Mouse (Mus musculus): ENCODE measurements around the gene Twf2. TPM values are rescaled to one million over a fixed set of nuclear protein-coding genes. Genes with fewer than 3 reads are reported as not detected.

The Twf2 gene
- polyA plus RNA-seq (2015; fragmentation: Nextera tagmentation; extraction: Ambion mirVana): 52.2 and 53.3 TPM in 2 replicates

DNA sequence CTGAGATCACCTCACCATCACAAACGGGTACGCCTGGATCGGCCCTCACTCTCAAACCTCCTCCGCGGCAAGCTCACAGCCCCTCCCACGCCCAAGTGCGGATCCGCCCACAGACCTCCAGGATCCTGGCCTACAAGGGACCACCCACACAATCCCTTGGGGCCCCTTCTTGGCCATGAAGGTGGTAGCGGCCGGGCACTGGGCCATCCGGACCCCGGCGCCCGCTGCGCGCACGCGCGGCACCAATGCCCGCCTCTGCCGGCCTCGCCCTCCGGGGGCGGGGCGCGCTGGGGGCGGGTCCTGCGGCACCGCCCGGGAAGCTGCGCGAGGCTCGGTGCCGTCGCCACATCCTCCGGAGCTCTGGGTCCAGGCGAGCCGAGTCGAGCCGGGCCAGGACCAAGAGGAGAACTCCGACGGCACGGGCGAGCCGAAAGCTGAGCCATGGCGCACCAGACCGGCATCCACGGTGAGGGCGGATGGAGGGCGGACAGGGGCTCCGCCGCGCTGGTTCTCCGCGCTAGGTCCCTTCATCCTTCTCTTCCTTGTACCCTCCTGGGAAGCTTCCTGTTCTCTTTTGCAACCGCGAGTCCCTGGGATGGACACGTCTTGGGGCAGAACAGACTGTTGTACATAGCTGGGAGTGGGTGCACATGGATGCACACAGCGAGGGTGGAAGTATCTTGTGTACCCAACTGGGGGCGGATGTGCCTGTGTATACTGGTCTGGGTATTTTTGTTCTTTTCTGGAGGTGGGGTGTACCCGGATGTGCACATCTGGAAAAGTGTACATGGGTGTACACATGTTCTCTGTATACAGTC lies at the start of gene Twf2:
Gene Twf2 (plus strand): TSS at position 290 of the 818 bp plus-strand sequence.
- Histone ChIP-seq H3K27me3 (peaks cover 8% of the 10 kb centered on the region; the same call in 1 of the 2 replicates), H3K4me3 (replicated peaks) (peak within 1 kb of the TSS; percentile 68), H3K4me1 (replicated peaks) (peaks cover 51% of the 10 kb centered on the region), H3K27ac (peak within 1 kb of the TSS; percentile 70), H3K4me2 (replicated peaks) (peak within 1 kb of the TSS; percentile 59), H3K9me3 (no peaks in the 10 kb centered on the region), H3K36me3 (peaks cover 5% of the 10 kb centered on the region), H3K9ac (replicated peaks) (peak within 1 kb of the TSS; percentile 83)
- 1% methylated on average over 60 of the region's 61 CpGs for WGBS
- peak; percentile 83 for ATAC-seq

GRCm38 (mm10) chr9:106154106-106154505 lies 48.8 kb upstream of the Twf2 start:
- no peak overlapping the region for H3K4me3 ChIP-seq (replicated peaks)
- WGBS: 90% methylated on average over 9 of the region's 9 CpGs
- 0 out of 2 replicates have a peak overlapping the region, but pooled peaks have one; percentile 12 for H3K9ac ChIP-seq (replicated peaks)
- no peaks in the 10 kb centered on the region for H3K27me3 ChIP-seq
- peaks cover 46% of the 10 kb centered on the region for H3K36me3 ChIP-seq
- H3K27ac ChIP-seq: peak overlapping the region; percentile 65
- H3K4me2 ChIP-seq (replicated peaks): no peak overlapping the region
- no peak for ATAC-seq
- H3K9me3 ChIP-seq: no peaks in the 10 kb centered on the region
- H3K4me1 ChIP-seq (replicated peaks): peaks cover 74% of the 10 kb centered on the region

DNA sequence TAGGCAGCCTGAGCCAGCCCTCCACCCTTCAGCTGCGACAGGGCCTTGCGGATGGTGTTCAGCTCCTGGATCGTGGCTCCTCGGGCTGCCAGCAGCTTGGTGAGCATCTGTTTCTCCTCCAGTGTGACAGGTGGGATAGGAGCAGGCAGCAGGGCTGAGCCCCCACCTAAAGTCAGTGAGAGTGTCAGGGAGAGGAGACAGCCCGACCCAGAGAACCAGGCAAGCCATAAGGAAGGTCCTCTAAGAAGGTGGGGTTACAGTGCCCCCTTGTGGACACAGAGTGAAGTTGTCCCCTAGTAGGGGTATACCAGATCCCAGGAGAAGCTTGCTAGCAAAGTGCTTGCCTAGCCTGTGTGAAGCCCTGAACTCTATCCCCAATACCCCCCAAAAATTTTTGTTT lies 46.5 kb upstream of the Twf2 start:
- Histone ChIP-seq H3K27me3 (no peaks in the 10 kb centered on the region), H3K4me2 (replicated peaks) (no peak overlapping the region), H3K36me3 (peaks cover 35% of the 10 kb centered on the region), H3K27ac (peak overlapping the region; percentile 65), H3K9ac (replicated peaks) (0 out of 2 replicates have a peak overlapping the region, but pooled peaks have one; percentile 26), H3K4me1 (replicated peaks) (peaks cover 63% of the 10 kb centered on the region), H3K4me3 (replicated peaks) (no peak overlapping the region), H3K9me3 (no peaks in the 10 kb centered on the region)
- ATAC-seq: peak; percentile 57
- WGBS: 42% methylated on average over 5 of the region's 5 CpGs

GRCm38 (mm10) chr9:106156921-106157622 lies 45.8 kb upstream of the Twf2 start:
- ATAC-seq: peak; percentile 14; the same call in 1 of the 2 replicates
- H3K9ac ChIP-seq (replicated peaks): peak overlapping the region; percentile 32; the same call in 1 of the 2 replicates
- WGBS: 81% methylated on average over 21 of the region's 21 CpGs
- peaks cover 31% of the 10 kb centered on the region for H3K36me3 ChIP-seq
- peak overlapping the region; percentile 65 for H3K27ac ChIP-seq
- H3K4me1 ChIP-seq (replicated peaks): peaks cover 58% of the 10 kb centered on the region
- H3K9me3 ChIP-seq: no peaks in the 10 kb centered on the region
- H3K4me3 ChIP-seq (replicated peaks): no peak overlapping the region
- no peak overlapping the region for H3K4me2 ChIP-seq (replicated peaks)
- H3K27me3 ChIP-seq: no peaks in the 10 kb centered on the region

DNA sequence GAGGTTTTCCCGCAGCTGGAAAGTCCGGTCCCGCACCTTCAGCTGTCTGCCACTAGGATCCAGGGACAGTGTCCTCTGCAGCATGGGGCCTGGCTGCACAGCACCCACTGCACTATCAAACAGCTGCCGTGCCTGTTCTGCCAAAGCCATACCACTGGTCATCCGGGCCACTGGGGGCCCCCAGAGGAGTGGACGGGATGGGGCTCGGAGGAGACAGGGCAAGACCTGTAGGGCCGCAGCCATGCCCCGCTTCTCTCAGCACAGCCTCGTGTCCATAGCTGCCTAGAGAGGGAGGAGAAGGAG lies 45.3 kb upstream of the Twf2 start:
- H3K9ac ChIP-seq (replicated peaks): peak overlapping the region; percentile 32; the same call in 1 of the 2 replicates
- no peaks in the 10 kb centered on the region for H3K27me3 ChIP-seq
- H3K4me1 ChIP-seq (replicated peaks): peaks cover 55% of the 10 kb centered on the region
- H3K36me3 ChIP-seq: peaks cover 26% of the 10 kb centered on the region
- no peaks in the 10 kb centered on the region for H3K9me3 ChIP-seq
- H3K4me3 ChIP-seq (replicated peaks): no peak overlapping the region
- no peak overlapping the region for H3K4me2 ChIP-seq (replicated peaks)
- 81% methylated on average over 10 of the region's 10 CpGs for WGBS
- peak overlapping the region; percentile 14; the same call in 1 of the 2 replicates for H3K27ac ChIP-seq
- ATAC-seq: no peak

DNA sequence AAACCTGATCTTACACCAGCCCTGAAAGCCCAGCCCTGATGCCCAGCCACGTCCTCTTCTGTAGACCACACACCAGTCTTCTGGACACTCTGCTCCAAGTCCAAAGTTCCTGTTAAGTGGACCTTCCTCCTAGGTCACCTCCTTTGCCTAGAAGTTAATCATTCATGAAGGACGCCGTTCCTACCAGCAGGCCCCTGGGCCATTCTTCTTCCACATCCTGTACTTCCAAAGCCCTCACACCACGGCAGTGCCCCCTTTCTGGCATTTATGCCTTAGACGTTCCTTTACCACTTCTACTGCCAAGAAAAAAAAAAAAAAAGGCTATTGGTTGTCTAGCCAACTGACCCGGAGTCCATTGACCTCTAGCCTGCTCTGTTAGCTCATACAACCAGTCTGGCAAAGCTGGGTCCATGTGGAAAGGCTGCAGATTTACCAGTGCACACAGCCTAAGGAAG lies 44.8 kb upstream of the Twf2 start, which contains the start of gene Glyctk:
Gene Glyctk (minus strand): TSS at position 102 of the 455 bp plus-strand sequence.
- no peak within 1 kb of the TSS for H3K4me3 ChIP-seq (replicated peaks)
- H3K36me3 ChIP-seq: peaks cover 21% of the 10 kb centered on the region
- H3K27me3 ChIP-seq: no peaks in the 10 kb centered on the region
- ATAC-seq: no peak
- H3K9ac ChIP-seq (replicated peaks): peak within 1 kb of the TSS; percentile 32; the same call in 1 of the 2 replicates
- H3K9me3 ChIP-seq: no peaks in the 10 kb centered on the region
- WGBS: 83% methylated on average over 6 of the region's 6 CpGs
- H3K4me1 ChIP-seq (replicated peaks): peaks cover 55% of the 10 kb centered on the region
- 0 out of 2 replicates have a peak within 1 kb of the TSS, but pooled peaks have one; percentile 71 for H3K4me2 ChIP-seq (replicated peaks)
- peak within 1 kb of the TSS; percentile 65 for H3K27ac ChIP-seq

DNA sequence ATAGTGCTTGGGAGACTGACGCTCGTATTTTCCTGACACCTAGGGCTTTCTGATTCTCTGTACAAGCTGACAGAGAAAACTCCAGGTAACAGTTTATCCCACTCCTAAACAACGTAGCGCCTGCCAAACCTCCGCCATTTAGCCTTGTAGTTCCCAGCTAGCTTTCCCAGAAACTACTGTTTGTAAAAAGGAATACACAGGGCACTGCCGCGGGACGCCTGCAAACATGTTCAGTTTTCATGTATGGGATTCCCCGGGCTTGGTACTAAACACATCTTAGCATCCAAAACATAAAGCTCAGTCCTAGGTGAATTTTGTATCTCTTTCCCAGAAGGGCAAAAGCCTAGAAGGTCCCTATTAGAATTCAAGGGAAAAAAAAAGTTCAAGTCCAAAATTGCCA lies 43.7 kb upstream of the Twf2 start:
- Histone ChIP-seq H3K27me3 (no peaks in the 10 kb centered on the region), H3K4me3 (replicated peaks) (no peak overlapping the region), H3K27ac (peak overlapping the region; percentile 39; the same call in 1 of the 2 replicates), H3K9me3 (no peaks in the 10 kb centered on the region), H3K4me2 (replicated peaks) (peak overlapping the region; percentile 71), H3K4me1 (replicated peaks) (peaks cover 52% of the 10 kb centered on the region), H3K36me3 (peaks cover 9% of the 10 kb centered on the region), H3K9ac (replicated peaks) (no peak overlapping the region)
- no peak for ATAC-seq
- WGBS: 83% methylated on average over 9 of the region's 9 CpGs

DNA sequence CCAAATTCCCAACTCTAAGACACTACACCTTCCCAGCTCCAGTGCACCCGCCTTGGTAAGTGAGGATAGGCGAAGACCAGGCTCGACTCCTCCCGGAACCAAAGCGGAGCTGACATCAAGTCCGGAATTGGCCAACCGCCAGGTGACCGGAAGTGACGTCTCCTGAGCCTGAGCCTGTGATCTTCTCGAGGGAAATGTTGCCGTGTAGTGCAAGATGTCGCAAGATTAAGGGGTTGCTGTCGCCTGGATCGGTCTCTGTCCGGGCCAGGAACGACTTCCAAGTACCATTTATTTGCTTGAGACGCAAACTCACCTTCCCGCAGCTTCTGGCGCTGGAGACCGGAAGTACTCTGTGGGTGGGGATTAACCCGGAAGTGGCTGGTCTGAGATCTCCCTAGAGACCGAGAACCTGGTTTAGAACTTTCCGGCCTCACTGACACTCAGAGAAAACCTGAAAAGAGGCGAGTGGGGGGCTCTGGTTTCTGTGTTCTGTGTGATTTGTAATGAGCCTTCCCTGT lies 43.1 kb upstream of the Twf2 start:
- peak; percentile 73 for ATAC-seq

GRCm38 (mm10) chr9:106160426-106160825 lies 42.5 kb upstream of the Twf2 start:
- Histone ChIP-seq H3K4me2 (replicated peaks) (peak overlapping the region; percentile 71), H3K4me1 (replicated peaks) (peaks cover 40% of the 10 kb centered on the region), H3K4me3 (replicated peaks) (peak overlapping the region; percentile 52), H3K9ac (replicated peaks) (peak overlapping the region; percentile 73), H3K36me3 (no peaks in the 10 kb centered on the region), H3K27ac (peak overlapping the region; percentile 99), H3K27me3 (no peaks in the 10 kb centered on the region), H3K9me3 (no peaks in the 10 kb centered on the region)
- ATAC-seq: no peak
- WGBS: 48% methylated on average over 5 of the region's 5 CpGs

More for the DNA sequence above, 43.1 kb upstream of the Twf2 start:
- Histone ChIP-seq H3K9me3 (no peaks in the 10 kb centered on the region), H3K36me3 (peaks cover 3% of the 10 kb centered on the region), H3K4me3 (replicated peaks) (peak overlapping the region; percentile 52), H3K9ac (replicated peaks) (peak overlapping the region; percentile 73), H3K4me1 (replicated peaks) (peaks cover 46% of the 10 kb centered on the region), H3K27me3 (no peaks in the 10 kb centered on the region), H3K27ac (peak overlapping the region; percentile 99), H3K4me2 (replicated peaks) (peak overlapping the region; percentile 71)
- under 1% methylated on average over 24 of the region's 24 CpGs for WGBS

DNA sequence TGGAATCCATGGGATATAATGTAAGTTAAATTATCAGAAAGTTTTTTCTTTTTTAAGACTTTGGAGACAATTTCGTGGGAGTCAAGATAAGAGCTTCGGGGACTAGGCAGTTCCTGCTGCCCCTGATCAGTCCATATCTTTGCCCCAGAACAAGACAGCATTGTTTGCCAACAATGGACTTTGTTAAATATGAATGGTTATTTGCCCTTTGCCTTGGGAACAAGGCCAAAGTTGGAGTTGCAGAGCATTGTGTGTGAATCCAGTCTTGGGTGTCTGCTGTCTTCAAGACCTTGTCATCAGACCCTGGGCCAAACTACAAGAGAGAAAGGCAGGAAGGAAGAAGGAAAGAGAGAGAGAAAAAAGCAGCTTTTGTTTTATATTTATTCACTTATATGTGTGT lies 36.2 kb upstream of the Twf2 start:
- no peak for ATAC-seq
- 0 out of 2 replicates have a peak, but pooled peaks cover 3% of the 10 kb centered on the region for H3K27me3 ChIP-seq
- WGBS: 70% methylated on average over 2 of the region's 2 CpGs
- no peak overlapping the region for H3K4me2 ChIP-seq (replicated peaks)
- no peak overlapping the region for H3K9ac ChIP-seq (replicated peaks)
- H3K4me1 ChIP-seq (replicated peaks): peaks cover 7% of the 10 kb centered on the region
- H3K36me3 ChIP-seq: no peaks in the 10 kb centered on the region
- no peak overlapping the region for H3K4me3 ChIP-seq (replicated peaks)
- H3K9me3 ChIP-seq: no peaks in the 10 kb centered on the region
- H3K27ac ChIP-seq: no peak overlapping the region

DNA sequence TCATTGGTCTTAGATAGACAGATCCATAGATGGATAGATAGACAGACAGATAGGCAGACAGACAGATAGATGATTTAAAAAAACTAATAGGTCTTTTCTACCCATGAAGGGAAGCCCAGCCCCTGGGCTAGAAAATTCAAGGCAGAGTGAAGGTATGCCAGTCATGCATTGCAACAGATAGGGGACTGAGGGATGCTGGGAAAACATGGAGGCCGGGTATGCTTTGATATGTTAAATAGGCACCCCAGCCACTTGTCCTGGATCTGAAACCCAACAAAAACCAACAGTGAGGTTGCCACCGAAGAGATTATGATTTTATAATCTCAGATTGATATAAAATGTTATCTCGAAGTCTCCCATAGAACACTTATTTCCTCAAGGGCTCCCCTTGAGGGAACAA lies 35.7 kb upstream of the Twf2 start:
- Histone ChIP-seq H3K4me3 (replicated peaks) (no peak overlapping the region), H3K4me1 (replicated peaks) (peaks cover 12% of the 10 kb centered on the region), H3K27ac (no peak overlapping the region), H3K9ac (replicated peaks) (no peak overlapping the region), H3K27me3 (0 out of 2 replicates have a peak, but pooled peaks cover 3% of the 10 kb centered on the region), H3K36me3 (no peaks in the 10 kb centered on the region), H3K4me2 (replicated peaks) (no peak overlapping the region), H3K9me3 (no peaks in the 10 kb centered on the region)
- ATAC-seq: no peak
- WGBS: 79% methylated on average over 3 of the region's 3 CpGs
